Mouse (Mus musculus): ENCODE data around the gene Tfb2m. TPM values are rescaled to one million over a fixed set of nuclear protein-coding genes. Genes with fewer than 3 reads are reported as not detected.

The Tfb2m gene
- polyA plus RNA-seq, 1 experiment, result 14.2 TPM

DNA sequence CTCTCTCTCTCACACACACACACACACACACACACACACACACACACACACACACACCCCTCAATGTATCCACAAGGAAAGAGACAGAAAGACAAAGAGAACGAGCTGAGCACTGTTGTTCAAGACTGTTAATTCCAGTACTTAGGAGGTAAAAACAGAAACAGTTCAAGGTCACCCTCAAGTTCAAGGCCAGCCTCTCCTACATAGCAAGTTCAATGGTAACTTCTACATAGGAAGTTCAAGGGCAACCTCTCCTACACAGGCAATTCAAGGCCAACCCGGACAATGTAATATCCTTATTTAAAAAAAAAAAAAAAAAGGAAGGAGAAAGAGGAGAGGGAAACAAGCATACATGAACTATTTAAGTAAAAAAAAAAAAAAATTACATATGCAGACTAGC, 58.8 kb downstream of the Tfb2m start:
- H3K36me3 ChIP-seq (ENCODE audit: control insufficient read depth, insufficient read depth), result no peaks in the 10 kb centered on the region
- H3K4me3 ChIP-seq, result no peak overlapping the region
- H3ac ChIP-seq (ENCODE audit: control insufficient read depth, insufficient read length), result no peak overlapping the region
- no peak overlapping the region for H3K4me2 ChIP-seq (ENCODE audit: low read depth)
- no peak for TF ChIP-seq POLR2AphosphoS2 (IDR thresholded peaks at IDR 0.05; ENCODE audit: insufficient read length, low read depth)
- H3K79me2 ChIP-seq (ENCODE audit: control insufficient read depth, insufficient read depth), result no peaks in the 10 kb centered on the region
- H3K27me3 ChIP-seq (ENCODE audit: control insufficient read depth, insufficient read depth, insufficient read length), result no peaks in the 10 kb centered on the region

DNA sequence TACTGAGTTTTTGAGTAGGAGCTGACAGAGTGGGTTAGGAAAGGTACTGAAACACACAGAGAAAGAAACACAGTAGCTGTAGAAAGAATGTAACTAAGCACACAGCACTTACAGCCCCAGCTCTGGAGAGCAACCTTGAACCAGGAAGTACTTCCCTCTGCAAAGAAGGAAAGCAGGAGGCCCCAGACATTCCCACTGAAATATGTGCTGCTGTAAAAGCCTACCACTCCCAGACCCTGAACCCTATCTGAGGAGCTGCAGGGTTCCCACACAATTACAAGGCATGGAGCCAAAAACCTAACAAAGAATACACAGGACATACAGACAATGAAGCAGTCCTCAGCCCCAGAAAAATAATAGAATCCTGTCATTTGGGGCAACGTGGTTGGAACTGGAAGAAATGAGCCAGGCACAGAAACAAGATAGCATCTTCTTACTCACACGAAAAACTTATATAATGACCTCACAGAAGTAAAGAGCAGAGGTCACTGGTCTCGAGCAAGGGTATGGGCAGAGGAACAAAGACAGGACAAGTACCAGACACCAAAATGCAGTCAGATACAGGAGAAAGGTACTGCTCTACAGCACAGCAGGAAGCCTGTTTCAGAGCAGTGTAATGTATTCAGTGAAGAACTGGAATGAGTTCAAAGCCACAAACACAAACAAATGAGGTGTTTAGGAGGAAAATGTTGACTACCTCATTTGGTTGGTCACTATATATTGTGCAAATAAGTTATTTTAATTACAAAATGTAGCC, 60.1 kb downstream of the Tfb2m start:
- H3K4me2 ChIP-seq (ENCODE audit: low read depth), result no peak overlapping the region
- no peaks in the 10 kb centered on the region for H3K79me2 ChIP-seq (ENCODE audit: control insufficient read depth, insufficient read depth)
- no peaks in the 10 kb centered on the region for H3K27me3 ChIP-seq (ENCODE audit: control insufficient read depth, insufficient read depth, insufficient read length)
- H3ac ChIP-seq (ENCODE audit: control insufficient read depth, insufficient read length), result no peak overlapping the region
- TF ChIP-seq CEBPB (IDR thresholded peaks at IDR 0.05; ENCODE audit: insufficient read depth, poor library complexity, severe bottlenecking) (no peak), USF1 (IDR thresholded peaks at IDR 0.05; ENCODE audit: low read depth) (no peak), MAX (IDR thresholded peaks at IDR 0.05; ENCODE audit: low read depth) (no peak), POLR2AphosphoS2 (IDR thresholded peaks at IDR 0.05; ENCODE audit: insufficient read length, low read depth) (no peak), E2F4 (IDR thresholded peaks at IDR 0.05; ENCODE audit: insufficient read depth) (no peak), MYOD1 (IDR thresholded peaks at IDR 0.05; ENCODE audit: control insufficient read depth in 1 of 3, insufficient read length in 2 of 3, low read depth in 2 of 3) (no peak), POLR2A (IDR thresholded peaks at IDR 0.05; ENCODE audit: insufficient read length, low read depth) (no peak), REST (IDR thresholded peaks at IDR 0.05; ENCODE audit: insufficient read depth, insufficient read length) (no peak), TCF12 (IDR thresholded peaks at IDR 0.05; ENCODE audit: insufficient read depth, poor library complexity, severe bottlenecking) (no peak), MYOG (IDR thresholded peaks at IDR 0.05; ENCODE audit: control insufficient read depth in 1 of 3, insufficient read depth in 1 of 3, insufficient read length in 2 of 3, low read depth in 2 of 3) (no peak), SRF (IDR thresholded peaks at IDR 0.05; ENCODE audit: control insufficient read depth, insufficient read length, low read depth) (no peak), TCF3 (IDR thresholded peaks at IDR 0.05; ENCODE audit: insufficient read length, low read depth) (no peak)
- H3K4me3 ChIP-seq, result no peak overlapping the region
- no peaks in the 10 kb centered on the region for H3K36me3 ChIP-seq (ENCODE audit: control insufficient read depth, insufficient read depth)

DNA sequence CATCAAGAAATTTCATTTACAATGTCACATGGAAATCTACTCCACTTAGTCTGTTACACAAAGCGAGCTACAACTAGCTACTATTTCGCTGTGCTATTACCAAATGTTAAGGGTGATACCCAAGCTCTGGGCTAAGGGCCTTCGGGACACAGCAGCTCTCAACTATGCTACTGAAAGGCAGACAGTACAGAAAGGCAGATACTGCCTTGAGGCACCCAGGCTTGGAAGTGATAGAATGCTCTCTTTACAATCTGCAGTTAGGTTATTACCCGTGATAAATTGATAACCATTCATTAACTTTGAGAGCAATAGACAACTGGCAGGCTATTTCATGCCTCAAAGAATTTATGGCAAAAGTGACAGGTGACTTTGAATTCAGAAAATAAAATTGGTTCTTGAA, 65.2 kb downstream of the Tfb2m start:
- no peak for TF ChIP-seq MAX (IDR thresholded peaks at IDR 0.05; ENCODE audit: low read depth)
- Histone ChIP-seq H3K36me3 (ENCODE audit: control insufficient read depth, insufficient read depth) (no peaks in the 10 kb centered on the region), H3K79me2 (ENCODE audit: control insufficient read depth, insufficient read depth) (no peaks in the 10 kb centered on the region), H3K4me3 (no peak overlapping the region), H3K27me3 (ENCODE audit: control insufficient read depth, insufficient read depth, insufficient read length) (no peaks in the 10 kb centered on the region), H3K4me2 (ENCODE audit: low read depth) (no peak overlapping the region), H3ac (ENCODE audit: control insufficient read depth, insufficient read length) (no peak overlapping the region)

Other genes with a start within 250 kb of the Tfb2m start
- 22.7 TPM for gene Smyd3, start 28.2 kb downstream of the Tfb2m start, polyA plus RNA-seq (2012; fragmentation: generic; extraction: Trizol)
- 14.0 TPM for gene Cnst, start 103 bp upstream of the Tfb2m start, polyA plus RNA-seq (2012; fragmentation: generic; extraction: Trizol)
- gene Sccpdh, start 121.9 kb upstream of the Tfb2m start, polyA plus RNA-seq (2012; fragmentation: generic; extraction: Trizol), result 43.0 TPM
- gene Kif28, start 199.0 kb upstream of the Tfb2m start, polyA plus RNA-seq (2012; fragmentation: generic; extraction: Trizol), result 0.06 TPM